Mouse (Mus musculus): Measurements from ENCODE around the gene Irf7.

Irf7 gene

DNA sequence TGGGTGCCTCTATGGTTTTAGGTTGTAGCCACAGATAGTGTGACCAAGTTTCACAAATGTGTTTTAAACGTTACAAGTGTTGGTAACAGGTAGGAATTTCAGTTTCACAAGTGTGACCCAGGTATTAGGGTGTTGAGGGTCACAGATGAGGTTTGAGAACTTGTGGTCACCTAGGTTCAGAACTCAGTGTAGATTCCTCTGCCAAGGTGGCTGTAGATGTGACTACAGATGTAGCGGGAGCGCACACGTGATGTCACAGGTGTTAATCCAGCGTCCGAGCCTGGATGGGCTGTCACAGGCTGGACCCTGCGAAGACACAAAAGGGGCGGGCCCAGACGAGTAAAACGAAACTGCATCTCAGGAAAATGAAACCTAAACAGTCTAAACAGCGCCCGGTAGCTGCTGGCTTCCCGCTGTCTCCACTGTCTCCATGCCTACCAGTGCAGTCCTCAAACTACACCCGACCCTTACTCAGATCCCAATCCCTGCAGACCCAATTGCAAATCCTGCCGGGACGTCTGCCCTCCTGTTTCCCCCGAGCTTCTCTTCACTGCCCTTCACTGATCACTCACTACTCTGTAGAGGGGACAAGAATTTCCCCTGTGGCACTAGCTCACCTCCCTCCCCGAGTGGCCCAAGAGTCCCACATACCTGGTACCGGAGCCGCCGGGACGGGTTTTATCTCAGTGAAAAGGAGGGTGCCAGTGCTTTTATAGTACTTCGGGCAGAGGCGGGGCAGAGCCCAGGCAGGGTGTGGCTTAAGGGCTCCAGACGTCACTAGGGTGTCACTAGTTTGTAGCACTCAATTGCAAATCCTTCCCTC lies at the start of gene Irf7:
TSS of gene Irf7 (minus strand) at position 743 of the 823 bp plus-strand sequence.
- peak; percentile 69 to 82 for DNase-seq (ENCODE audit: low spot score in 2 of 2)

- DNase-seq (ENCODE audit: low spot score in 2 of 2), result peak in 1 of 2 experiments; percentile 71
Observed at GRCm38 (mm10) chr7:141315974-141316373, 49.7 kb upstream of the Irf7 start.

GRCm38 (mm10) chr7:141315076-141315475 lies 48.8 kb upstream of the Irf7 start:
- no peak for DNase-seq (ENCODE audit: low spot score in 2 of 2)

DNA sequence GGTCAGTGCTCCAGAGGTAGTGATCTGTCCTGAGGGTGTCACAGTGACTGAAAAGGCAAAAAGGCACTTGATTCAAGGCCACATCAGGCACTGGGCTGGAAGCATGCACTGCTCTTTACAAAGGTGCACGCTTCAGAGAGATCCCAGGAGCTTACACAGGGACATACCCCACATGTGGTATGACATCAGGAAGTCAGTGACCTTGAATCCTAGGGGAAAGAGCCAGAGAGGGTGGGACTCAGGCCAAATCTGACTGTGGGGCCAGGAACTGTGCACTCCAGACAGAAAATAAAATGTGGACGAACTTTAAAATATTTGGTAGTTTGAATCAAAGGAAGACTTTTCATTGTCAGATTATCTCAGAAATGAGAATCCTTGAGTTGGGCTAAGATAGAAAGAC lies 48.1 kb upstream of the Irf7 start:
- no peak for DNase-seq (ENCODE audit: low spot score in 2 of 2)

DNA sequence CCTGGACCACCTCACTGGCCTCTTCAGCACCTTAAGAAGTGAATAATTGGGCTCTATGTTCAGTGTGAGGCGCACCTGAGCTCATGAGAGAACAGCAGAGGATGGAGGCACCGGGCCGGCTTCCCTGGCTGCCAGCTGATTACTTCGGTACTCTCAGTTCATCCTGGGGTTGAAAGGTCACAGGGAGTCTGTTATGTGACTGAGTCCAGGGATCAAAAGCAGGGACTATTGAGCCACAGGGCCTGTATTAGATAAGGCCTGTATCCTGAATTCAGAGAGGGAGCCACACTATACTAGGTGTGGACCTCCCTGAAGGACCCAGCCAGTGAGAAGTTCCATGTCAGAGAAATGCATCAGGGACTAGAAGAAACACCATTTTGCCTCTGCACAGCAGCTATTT lies 38.3 kb upstream of the Irf7 start:
- DNase-seq (ENCODE audit: low spot score in 2 of 2), result no peak

- no peak for DNase-seq (ENCODE audit: low spot score in 2 of 2)
Observed at GRCm38 (mm10) chr7:141302702-141303268, 36.5 kb upstream of the Irf7 start.

DNA sequence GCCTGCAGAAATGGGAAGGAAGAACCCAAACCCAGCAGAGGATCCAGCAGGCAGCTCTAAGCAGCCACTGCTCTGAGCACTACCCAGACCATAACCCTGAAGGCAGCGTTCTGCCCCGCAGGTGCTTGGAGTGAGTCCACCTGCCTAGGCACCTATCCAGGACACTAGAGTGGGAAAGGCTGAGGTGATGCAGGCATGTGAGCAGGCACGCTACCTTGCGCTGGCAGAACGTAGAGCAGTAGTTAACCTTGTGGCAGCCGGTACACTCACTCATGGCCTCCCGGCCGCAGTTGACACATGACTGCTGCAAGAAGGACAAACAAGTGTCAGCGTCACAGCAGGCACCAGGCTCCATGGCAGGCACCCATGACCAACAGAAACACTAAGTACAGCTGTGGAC lies 35.1 kb upstream of the Irf7 start:
- no peak for DNase-seq (ENCODE audit: low spot score in 2 of 2)

GRCm38 (mm10) chr7:141299175-141299574 lies 32.9 kb upstream of the Irf7 start:
- DNase-seq (ENCODE audit: low spot score in 2 of 2), result no peak

DNA sequence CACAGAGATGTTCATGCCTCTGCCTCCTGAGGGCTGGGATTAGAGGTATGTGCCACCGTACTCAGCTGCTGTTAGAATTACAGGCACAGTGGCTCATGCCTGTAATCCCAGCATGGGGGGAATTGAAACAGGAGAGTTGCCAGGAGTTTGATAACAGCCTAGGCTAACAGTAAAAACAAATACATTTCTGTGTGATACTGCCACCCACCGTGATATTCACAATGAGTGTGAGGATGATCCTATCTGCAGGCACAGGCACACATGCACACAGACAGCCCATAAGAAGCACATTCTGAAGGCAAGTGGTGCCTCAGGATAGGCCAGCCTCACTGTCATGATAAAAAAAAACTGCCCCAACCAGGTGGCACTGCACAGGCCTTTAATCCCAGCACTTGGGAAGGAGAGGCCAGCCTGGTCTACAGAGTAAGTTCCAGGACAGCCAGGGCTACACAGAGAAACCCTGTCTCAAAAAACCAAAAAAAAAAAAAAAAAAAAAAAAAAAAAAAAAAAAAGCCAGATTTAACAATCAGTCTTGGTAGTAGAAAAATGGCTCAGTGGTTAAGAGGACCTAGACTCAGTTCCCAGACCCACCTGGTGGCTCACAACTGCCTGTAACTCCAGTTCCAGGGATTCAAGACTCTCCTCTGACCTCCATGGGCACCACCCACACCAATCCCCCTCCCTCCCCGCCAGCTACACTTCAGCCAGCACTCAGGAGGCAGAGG lies 31.8 kb upstream of the Irf7 start:
- DNase-seq (ENCODE audit: low spot score in 2 of 2), result no peak

- no peak for DNase-seq (ENCODE audit: low spot score in 2 of 2)
Observed at GRCm38 (mm10) chr7:141294479-141294878, 28.2 kb upstream of the Irf7 start.

- no peak for DNase-seq (ENCODE audit: low spot score in 2 of 2)
Observed at GRCm38 (mm10) chr7:141293852-141294471, 27.7 kb upstream of the Irf7 start.

DNA sequence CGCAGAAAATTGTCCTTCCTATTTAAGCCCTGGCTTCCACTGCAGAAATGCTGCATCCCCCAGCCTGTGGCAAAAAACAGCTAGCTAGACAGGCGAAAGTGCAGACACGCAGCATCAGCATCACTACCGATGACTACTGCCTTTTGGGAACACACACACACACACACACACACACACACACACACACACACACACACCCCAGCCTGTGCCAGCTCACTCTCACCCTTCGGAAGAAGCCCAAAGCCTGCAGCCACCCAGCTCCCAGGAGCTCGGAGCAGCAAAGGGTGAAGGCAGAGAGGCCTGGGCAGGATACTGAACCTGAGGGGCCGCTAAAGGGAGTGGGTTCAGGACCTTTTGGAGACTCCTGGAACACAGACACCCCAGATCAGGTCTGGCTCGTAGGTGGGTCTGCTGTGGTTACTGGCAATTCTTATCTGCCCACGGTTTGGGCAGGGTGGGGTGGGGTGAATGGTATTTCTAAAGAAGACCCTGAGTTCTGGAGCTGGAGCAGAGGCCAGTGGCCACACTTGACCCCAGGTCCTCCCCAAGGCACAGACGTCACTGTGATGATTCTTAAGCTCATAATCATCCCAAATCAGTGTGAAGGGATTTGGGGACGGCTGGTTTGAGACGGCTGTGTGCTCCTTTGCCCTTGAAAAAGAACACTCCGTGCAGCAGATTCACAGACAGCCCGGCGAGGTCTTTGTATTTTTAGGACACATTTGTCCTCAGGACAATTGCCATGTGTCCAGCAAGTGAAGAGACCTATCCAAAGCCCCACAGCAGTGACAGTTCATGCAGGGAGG lies 26.5 kb upstream of the Irf7 start:
- DNase-seq (ENCODE audit: low spot score in 2 of 2), result no peak

GRCm38 (mm10) chr7:141291921-141292582 lies 25.8 kb upstream of the Irf7 start, which contains the start of gene Drd4:
Drd4 (plus strand) TSS chr7:141292006.
- no peak for DNase-seq (ENCODE audit: low spot score in 2 of 2)

GRCm38 (mm10) chr7:141288042-141288441 lies 21.8 kb upstream of the Irf7 start:
- DNase-seq (ENCODE audit: low spot score in 2 of 2), result no peak

DNA sequence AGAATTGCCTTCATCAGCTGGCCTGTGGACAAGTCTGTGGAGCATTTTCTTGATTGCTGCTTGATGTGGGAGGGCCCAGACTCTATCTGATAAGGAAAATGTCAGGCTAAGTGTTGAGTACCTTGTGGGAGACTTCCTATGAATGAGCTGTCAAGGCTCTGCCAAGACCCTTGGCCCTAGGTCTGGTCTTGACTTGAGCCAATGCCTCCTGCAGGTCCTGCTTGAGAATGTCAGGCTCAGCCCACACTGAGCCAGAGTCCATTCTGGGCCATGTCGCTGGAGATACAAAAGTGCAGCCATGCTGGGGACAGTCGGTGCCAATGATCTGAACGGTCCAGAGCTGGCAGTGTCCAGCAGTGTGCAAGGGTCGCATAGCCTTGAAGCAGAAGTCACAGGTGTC lies 16.5 kb upstream of the Irf7 start:
- peak in 1 of 2 experiments; percentile 10 for DNase-seq (ENCODE audit: low spot score in 2 of 2)

DNA sequence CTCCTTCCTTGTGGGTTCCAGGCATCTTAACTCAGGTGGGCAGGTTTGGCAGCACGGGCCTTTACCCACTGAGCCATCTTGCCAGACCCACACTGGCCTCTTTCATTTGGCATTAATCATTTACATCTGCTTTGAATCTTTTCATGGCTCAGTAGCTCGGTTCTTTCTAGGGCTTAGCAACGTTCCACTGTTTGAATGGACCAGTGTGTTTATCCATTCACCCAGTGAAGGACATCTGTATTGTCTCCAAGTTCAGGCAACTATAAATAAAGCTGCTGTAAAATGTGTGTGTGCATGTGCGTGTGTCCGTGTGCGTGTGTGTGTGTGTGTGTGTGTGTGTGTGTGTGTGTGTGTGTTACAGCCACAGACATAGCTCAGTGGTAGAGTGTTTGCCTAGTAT lies 15.2 kb upstream of the Irf7 start:
- no peak for DNase-seq (ENCODE audit: low spot score in 2 of 2)

GRCm38 (mm10) chr7:141278766-141279590 lies 12.7 kb upstream of the Irf7 start, which contains the start of gene Sct:
Sct (minus strand) TSS chr7:141279133.
- DNase-seq (ENCODE audit: low spot score in 2 of 2), result peak in 1 of 2 experiments; percentile 28

DNA sequence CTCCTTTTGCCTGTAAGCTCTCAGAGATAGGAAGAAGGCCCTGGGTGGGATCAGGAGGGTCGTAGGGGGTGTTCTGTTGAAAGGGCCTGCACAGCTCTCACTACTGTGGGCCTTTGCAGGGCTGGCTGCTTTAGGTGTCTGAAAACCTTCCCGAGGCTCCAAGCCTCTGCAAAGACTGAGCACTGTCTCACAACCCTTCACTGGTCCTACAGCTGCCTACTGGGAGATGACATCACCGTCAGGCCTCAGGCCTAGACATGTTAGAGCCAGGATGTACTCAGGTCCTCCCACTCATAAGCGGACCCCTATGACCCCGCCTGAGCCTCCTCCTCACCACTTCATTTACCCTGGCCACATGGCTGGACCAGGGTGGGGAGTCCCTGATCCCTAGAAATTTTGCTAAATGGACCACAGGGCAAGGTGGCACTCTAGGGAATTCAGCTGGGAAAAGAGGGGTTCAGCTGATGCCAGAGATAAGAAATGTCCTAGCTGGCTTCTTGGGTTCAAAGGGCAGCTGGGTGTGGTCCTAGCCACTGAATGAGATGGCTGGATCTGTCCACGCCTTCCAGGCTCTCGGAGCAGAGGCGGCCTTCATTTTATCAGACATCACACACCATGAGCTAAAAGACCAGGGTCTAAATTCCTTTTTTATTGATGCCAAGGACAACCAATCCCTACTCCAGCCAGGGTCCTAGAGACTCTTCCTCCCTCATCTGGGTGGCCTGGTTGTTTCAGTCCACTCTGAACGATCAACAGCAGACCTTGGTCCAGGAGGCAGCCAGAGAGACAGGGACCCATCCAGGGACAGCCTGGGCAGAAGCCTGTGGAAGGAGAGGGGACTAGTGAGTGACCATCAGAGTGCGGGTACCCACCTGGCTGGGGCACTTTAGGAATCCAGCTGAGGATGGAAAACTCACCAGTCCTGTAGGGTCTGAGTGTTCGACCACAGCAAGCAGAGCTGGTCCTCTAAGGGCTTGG lies 11.7 kb upstream of the Irf7 start:
- DNase-seq (ENCODE audit: low spot score in 2 of 2), result peak in 1 of 2 experiments; percentile 12

DNA sequence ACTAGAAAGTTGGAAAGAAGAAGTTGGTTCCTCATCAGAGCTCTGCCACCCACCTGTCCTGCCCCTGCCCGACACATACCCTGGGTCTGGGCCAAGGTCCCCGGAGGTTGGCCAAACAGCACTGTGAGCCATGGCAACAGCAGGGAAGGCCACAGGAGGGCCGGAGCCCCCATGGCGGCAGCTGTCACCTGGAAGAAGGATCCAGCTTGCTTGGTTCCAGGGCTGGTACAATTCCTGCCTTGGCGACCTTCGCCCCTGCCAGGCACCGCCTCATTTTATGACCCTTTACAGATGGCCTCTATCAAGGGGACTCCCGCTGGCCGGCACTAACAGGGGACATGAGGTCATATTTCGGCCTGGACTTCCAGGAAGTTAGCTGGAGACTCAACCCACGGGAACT lies 10.3 kb upstream of the Irf7 start, which contains the start of gene Cdhr5:
TSS of gene Cdhr5 (minus strand) at position 241 of the 400 bp plus-strand sequence.
- peak in 1 of 2 experiments; percentile 33 for DNase-seq (ENCODE audit: low spot score in 2 of 2)
